Mouse (Mus musculus): ENCODE measurements around the gene Shisa3. TPM values are rescaled to one million over a fixed set of nuclear protein-coding genes. Genes with fewer than 3 reads are reported as not detected.

The Shisa3 gene
- polyA plus RNA-seq (2015; fragmentation: Nextera tagmentation; extraction: Ambion mirVana) = 8.0 and 12.8 TPM in 2 replicates

DNA sequence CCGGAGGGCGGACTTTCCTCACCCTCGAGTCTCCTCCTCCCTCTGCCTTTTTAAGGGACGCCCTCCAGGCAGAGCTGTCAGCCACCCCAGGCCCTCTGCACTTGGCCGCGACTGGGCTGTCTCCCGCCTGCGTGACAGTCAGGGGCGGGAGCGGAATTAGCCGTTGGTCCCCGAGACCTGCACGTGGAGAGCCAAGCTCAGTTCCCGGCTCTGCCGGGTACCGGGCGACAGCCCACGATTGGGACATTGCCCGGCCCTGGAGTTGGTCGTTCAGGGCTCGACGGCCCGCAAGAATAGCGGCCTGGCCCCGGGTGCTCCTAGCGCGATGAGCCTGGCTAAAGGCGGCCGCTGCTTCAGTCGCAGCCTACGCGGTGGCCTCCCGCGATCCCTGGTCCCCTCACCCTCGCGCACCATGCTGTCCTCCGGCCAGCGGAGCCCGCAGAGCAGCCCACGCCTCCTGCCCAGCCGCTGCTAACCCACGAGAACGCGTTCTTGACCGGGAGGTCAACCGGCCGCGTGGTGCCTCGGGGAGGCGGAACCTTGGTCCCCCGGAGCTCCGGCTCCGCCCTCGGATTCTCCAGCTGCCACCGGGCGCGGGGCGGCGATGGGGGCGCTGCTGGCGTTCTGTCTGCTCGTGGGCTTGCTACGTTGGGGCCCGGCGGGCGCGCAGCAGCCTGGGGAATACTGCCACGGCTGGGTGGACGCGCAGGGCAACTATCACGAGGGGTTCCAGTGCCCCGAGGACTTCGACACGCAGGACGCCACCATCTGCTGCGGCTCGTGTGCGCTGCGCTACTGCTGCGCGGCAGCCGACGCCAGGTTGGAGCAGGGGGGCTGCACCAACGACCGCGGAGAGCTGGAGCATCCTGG, at the start of gene Shisa3:
TSS of gene Shisa3 (plus strand) at position 79 of the 870 bp plus-strand sequence.
- Histone ChIP-seq H3K27me3 (peaks cover 79% of the 10 kb centered on the region), H3K4me3 (peak within 1 kb of the TSS; percentile 56), H3K9ac (peak within 1 kb of the TSS; percentile 67), H3K4me2 (replicated peaks) (peak within 1 kb of the TSS; percentile 95), H3K9me3 (no peaks in the 10 kb centered on the region), H3K27ac (peak within 1 kb of the TSS; percentile 52; the same call in 1 of the 2 replicates), H3K4me1 (peaks cover 39% of the 10 kb centered on the region), H3K36me3 (no peaks in the 10 kb centered on the region; the same call in 1 of the 2 replicates)
- ATAC-seq (ENCODE audit: low FRiP score, low read depth) = peak; percentile 74
- under 1% methylated on average over 86 of the region's 86 CpGs for WGBS

DNA sequence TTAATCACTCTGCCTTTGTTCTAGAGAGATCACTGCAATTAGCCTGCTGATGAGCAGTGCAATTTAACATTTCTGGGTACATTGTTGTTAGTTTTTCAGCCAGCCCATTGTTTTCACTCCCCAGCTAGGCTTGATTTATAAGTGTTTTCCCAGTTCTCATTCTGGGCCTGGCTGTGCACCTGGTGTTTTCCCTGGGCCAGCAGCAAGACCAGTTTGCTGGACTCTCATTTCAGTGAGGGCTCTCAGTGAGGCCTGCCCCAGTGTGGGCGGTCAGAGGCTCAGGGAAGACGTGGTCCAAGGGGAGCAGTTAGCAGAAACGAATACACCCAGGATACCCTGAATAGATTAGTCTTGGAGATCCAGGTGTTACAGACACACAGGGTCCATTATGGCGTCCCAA, 49.0 kb upstream of the Shisa3 start:
- no peak overlapping the region for H3K9ac ChIP-seq
- ATAC-seq (ENCODE audit: low FRiP score, low read depth) = no peak
- WGBS = 72% methylated on average over 4 of the region's 4 CpGs
- peaks cover 8% of the 10 kb centered on the region; the same call in 1 of the 2 replicates for H3K27me3 ChIP-seq
- H3K27ac ChIP-seq = no peak overlapping the region
- H3K4me2 ChIP-seq (replicated peaks) = no peak overlapping the region
- H3K4me3 ChIP-seq = no peak overlapping the region
- H3K4me1 ChIP-seq = no peaks in the 10 kb centered on the region
- peaks cover 4% of the 10 kb centered on the region; the same call in 1 of the 2 replicates for H3K9me3 ChIP-seq
- H3K36me3 ChIP-seq = no peaks in the 10 kb centered on the region

DNA sequence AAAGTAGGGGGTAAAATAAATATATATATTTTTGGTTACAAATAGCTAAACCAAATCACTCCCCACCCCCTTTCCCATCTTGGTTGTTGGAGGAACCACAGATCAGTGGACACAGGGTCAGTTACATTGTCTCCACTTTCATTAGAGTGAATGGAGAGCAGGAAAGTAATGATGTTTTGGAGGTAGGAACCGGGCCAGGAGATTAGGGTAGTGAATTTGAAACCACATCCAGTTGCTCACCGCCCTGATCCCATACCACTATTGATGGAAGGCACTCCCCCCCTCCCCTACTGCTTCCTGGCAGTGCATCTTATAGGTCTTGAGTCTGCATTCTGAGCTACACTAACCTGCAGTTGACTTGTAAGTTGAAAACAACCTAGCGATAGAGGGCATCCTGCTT, 48.6 kb upstream of the Shisa3 start:
- ATAC-seq (ENCODE audit: low FRiP score, low read depth) = no peak
- H3K4me2 ChIP-seq (replicated peaks) = no peak overlapping the region
- 79% methylated on average over 3 of the region's 3 CpGs for WGBS
- H3K4me1 ChIP-seq = no peaks in the 10 kb centered on the region
- peaks cover 8% of the 10 kb centered on the region; the same call in 1 of the 2 replicates for H3K27me3 ChIP-seq
- H3K9ac ChIP-seq = no peak overlapping the region
- peaks cover 4% of the 10 kb centered on the region; the same call in 1 of the 2 replicates for H3K9me3 ChIP-seq
- no peaks in the 10 kb centered on the region for H3K36me3 ChIP-seq
- no peak overlapping the region for H3K4me3 ChIP-seq
- H3K27ac ChIP-seq = no peak overlapping the region

DNA sequence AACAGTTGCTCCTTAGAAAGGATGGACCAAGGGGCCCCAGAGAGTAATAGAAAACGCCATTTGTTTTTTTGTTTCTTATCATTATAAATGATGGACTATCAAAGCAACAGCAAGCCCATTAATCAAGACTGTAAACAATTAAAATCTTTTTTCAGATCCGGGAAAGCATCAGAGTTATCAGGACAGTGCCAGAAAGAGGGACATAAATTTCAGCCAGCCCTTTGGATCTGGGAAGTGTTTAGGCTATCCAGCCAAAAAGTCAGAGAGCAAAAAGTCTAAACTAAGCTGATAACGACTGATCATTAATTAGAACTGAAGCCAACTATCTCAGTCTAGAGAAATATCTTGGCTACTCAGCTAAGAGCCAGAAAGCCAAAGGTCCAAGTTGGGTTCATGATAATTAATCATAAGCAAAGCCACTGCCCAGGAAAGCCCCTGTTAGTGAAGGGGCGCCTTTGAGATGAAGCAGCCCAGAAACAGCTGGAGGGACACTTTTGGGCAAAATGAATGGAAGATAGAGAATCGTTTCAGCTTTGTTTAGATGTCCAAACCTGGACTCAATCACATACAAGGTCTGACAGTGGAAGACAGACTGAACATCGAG, 35.0 kb upstream of the Shisa3 start:
- H3K4me1 ChIP-seq = no peaks in the 10 kb centered on the region
- no peak for ATAC-seq (ENCODE audit: low FRiP score, low read depth)
- 46% methylated on average over 6 of the region's 6 CpGs for WGBS

DNA sequence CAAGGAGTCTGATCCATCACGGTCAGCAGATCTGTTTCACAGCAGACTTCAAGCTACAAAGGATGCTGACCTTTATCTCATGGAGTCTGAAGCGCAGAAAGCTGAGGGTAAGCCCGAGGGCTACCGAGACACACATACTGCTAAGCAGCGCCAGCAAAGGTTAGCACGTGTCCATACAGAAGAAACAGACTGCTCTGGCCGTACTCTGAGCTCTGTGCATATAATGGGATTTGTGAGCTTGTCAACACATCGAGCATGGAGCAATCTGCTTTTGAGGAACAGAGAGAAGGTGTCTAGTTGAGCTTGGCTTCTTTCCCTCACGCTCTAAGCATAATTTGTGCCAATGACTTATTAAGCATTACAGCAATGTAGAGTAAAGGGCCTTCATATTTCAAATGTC, 33.6 kb upstream of the Shisa3 start:
- no peak overlapping the region for H3K4me3 ChIP-seq
- H3K4me1 ChIP-seq = no peaks in the 10 kb centered on the region
- 79% methylated on average over 9 of the region's 9 CpGs for WGBS
- H3K9ac ChIP-seq = no peak overlapping the region
- no peaks in the 10 kb centered on the region for H3K9me3 ChIP-seq
- no peak overlapping the region for H3K4me2 ChIP-seq (replicated peaks)
- no peak overlapping the region for H3K27ac ChIP-seq
- no peaks in the 10 kb centered on the region for H3K36me3 ChIP-seq
- no peaks in the 10 kb centered on the region; the same call in 1 of the 2 replicates for H3K27me3 ChIP-seq
- no peak for ATAC-seq (ENCODE audit: low FRiP score, low read depth)

More for the DNA sequence above, 35.0 kb upstream of the Shisa3 start:
- Histone ChIP-seq H3K27ac (no peak overlapping the region), H3K9ac (no peak overlapping the region), H3K4me2 (replicated peaks) (no peak overlapping the region), H3K36me3 (no peaks in the 10 kb centered on the region), H3K27me3 (peaks cover 2% of the 10 kb centered on the region; the same call in 1 of the 2 replicates), H3K9me3 (no peaks in the 10 kb centered on the region), H3K4me3 (no peak overlapping the region)

DNA sequence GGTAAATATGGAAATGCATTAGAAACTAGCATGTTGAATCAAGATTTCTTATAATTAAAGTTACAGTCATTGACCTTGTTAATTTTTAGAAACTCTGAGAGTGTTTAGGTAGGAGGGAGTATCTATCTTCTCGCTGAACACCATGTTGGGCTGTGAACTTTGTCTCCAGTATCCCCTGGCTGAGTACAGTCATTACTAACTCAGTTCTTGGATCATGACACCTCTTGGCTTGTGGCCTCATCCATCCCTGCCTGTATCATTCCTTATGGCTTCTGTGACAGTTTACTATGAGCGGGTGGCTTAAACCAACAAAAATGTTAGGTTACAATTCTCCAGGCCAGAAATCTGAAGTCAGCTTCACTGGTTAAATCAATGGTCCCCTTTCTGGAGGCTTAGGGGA, 32.0 kb upstream of the Shisa3 start:
- H3K27me3 ChIP-seq = no peaks in the 10 kb centered on the region; the same call in 1 of the 2 replicates
- no peak overlapping the region for H3K4me3 ChIP-seq
- no peaks in the 10 kb centered on the region for H3K9me3 ChIP-seq
- H3K27ac ChIP-seq = no peak overlapping the region
- H3K9ac ChIP-seq = no peak overlapping the region
- H3K4me2 ChIP-seq (replicated peaks) = no peak overlapping the region
- ATAC-seq (ENCODE audit: low FRiP score, low read depth) = no peak
- WGBS = 90% methylated on average over 2 of the region's 2 CpGs
- H3K36me3 ChIP-seq = no peaks in the 10 kb centered on the region
- H3K4me1 ChIP-seq = no peaks in the 10 kb centered on the region

DNA sequence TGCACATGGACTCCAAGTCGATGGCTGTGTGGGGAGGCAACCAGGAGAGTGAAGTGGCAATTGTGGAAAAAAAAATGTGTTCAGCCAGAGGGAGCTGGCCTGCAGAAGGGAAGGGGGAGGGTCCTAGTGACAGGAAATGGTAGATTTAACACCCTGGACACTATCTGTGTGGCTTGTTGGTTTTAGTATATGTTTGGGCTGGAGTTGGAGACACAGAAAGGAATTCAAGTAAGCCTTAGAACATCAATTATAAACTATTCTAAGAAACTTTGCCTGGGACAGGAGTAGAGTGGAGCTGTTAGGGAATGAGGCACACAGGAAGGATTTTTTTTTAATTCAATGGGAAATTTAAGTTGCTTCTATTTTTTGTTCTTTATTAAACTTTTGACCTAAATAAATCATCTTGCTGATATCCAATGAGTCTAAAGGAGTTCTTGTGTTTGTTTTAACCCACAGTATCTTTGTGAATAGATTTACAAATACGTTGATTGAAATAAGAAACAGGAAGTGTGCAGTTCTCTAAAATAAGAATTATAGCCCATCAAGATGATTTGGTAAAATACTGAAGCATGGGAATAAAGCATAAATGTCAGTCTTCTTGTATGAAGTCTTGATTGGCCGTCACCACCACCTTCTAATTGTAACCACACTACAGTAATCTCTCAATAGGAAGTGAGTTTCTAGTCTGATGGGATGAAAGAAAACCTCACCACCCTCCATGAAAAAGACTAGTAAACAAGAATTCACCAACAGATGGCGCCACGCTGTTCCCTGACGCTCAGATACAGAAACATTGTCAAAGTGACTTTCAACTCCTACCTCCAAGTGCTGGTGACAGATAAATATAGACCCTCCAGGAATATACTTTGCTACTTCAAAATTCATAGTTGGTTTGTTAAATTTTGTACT, 27.7 kb upstream of the Shisa3 start:
- Histone ChIP-seq H3K4me2 (replicated peaks) (no peak overlapping the region), H3K4me1 (no peaks in the 10 kb centered on the region), H3K9me3 (no peaks in the 10 kb centered on the region), H3K27me3 (no peaks in the 10 kb centered on the region), H3K4me3 (no peak overlapping the region), H3K9ac (no peak overlapping the region), H3K36me3 (no peaks in the 10 kb centered on the region), H3K27ac (no peak overlapping the region)
- WGBS = 44% methylated on average over 6 of the region's 6 CpGs
- ATAC-seq (ENCODE audit: low FRiP score, low read depth) = no peak

DNA sequence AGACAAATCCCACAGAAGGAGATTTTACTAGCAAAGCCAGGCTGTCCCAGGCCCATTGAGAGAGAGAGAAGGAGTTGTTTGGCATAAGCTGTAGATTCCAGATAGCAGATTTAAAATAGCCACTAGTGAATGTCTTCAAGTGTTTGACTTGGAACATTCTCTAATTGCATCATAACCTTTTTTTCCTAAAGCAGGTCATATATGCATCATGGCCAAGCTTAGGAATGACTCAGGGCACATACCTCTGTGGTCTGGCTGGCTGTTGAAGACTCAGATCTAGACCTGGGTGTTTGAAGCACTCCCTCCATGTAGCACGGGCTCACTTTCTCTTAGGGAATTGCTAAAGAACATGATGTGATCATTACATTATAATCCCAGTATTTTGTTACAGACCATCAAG, 12.6 kb upstream of the Shisa3 start:
- H3K9ac ChIP-seq = no peak overlapping the region
- peaks cover 9% of the 10 kb centered on the region for H3K27me3 ChIP-seq
- no peaks in the 10 kb centered on the region for H3K36me3 ChIP-seq
- H3K4me2 ChIP-seq (replicated peaks) = no peak overlapping the region
- H3K4me1 ChIP-seq = peaks cover 11% of the 10 kb centered on the region; the same call in 1 of the 2 replicates
- 66% methylated on average over 1 of the region's 1 CpGs for WGBS
- H3K9me3 ChIP-seq = no peaks in the 10 kb centered on the region
- 0 out of 2 replicates have a peak, but pooled peaks have one; percentile 51 for ATAC-seq (ENCODE audit: low FRiP score, low read depth)
- H3K27ac ChIP-seq = no peak overlapping the region
- H3K4me3 ChIP-seq = no peak overlapping the region

DNA sequence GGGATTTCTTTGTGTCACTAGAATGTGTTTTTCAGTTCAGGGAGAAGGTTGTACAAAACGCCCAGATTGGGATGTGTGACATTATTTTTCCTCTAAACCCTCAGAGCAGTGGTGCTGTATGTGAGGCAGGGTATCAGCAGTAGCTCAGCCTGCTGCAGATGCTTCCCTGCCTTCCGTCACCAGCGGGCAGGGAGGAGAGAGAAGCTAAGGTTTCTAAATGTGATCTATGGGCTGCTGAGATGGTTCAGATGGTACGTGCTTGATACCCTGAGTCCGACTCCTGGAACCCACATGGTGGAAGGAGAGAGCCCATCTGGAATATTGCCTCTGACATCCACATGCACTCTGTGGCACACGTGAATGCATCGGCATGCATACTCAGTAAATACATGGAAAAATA, 12.1 kb upstream of the Shisa3 start:
- H3K9me3 ChIP-seq = no peaks in the 10 kb centered on the region
- no peak overlapping the region for H3K9ac ChIP-seq
- H3K4me3 ChIP-seq = no peak overlapping the region
- H3K27me3 ChIP-seq = peaks cover 10% of the 10 kb centered on the region
- no peak overlapping the region for H3K4me2 ChIP-seq (replicated peaks)
- H3K4me1 ChIP-seq = peaks cover 11% of the 10 kb centered on the region; the same call in 1 of the 2 replicates
- 69% methylated on average over 7 of the region's 7 CpGs for WGBS
- H3K36me3 ChIP-seq = no peaks in the 10 kb centered on the region
- ATAC-seq (ENCODE audit: low FRiP score, low read depth) = no peak
- no peak overlapping the region for H3K27ac ChIP-seq

DNA sequence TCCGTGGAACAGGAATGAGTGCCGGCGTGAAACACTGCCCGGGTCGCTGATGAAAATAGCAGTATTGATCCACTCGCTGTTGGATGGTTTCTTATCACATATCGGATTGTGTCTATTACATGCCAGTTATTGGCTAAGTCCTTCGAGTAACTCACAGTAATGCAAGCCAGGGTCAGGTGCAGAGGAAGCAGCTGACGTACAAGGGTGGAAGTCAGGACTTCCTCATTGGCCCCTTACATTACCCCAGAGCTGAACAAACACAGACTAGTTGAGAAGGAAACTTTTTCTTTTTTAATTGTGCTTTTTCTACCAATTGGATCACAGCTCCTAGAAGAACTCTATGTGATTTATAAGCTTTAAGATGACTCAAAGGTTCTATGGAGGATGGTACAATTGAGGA, 7.7 kb upstream of the Shisa3 start:
- WGBS = 89% methylated on average over 9 of the region's 9 CpGs
- Histone ChIP-seq H3K4me2 (replicated peaks) (no peak overlapping the region), H3K36me3 (no peaks in the 10 kb centered on the region), H3K4me1 (peaks cover 9% of the 10 kb centered on the region; the same call in 1 of the 2 replicates), H3K27ac (no peak overlapping the region), H3K4me3 (no peak overlapping the region), H3K9me3 (no peaks in the 10 kb centered on the region), H3K27me3 (peaks cover 37% of the 10 kb centered on the region), H3K9ac (no peak overlapping the region)
- no peak for ATAC-seq (ENCODE audit: low FRiP score, low read depth)

DNA sequence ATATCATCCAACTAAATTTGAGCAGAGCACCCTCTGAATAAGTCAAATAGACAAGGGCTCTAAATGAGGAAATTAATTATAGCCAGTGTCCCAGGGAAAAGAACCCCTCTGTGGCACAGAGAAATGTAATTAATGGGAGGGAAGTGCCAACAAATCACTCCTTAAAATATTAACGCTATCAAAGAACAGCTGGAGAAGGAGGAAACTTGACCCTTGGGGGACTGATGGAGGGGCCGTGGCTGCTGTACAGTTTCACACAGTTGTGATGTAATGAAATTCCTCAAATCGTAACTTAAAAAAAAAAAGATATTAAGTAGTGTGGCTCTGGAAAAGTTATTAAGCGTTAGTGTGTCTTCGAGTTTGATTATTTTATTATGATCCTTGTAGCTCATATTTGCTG, 1.7 kb upstream of the Shisa3 start:
- 8% methylated on average over 5 of the region's 5 CpGs for WGBS
- Histone ChIP-seq H3K36me3 (no peaks in the 10 kb centered on the region), H3K4me3 (no peak overlapping the region), H3K9me3 (no peaks in the 10 kb centered on the region), H3K27ac (no peak overlapping the region), H3K4me1 (peaks cover 39% of the 10 kb centered on the region), H3K27me3 (peaks cover 78% of the 10 kb centered on the region), H3K4me2 (replicated peaks) (no peak overlapping the region), H3K9ac (no peak overlapping the region)
- no peak for ATAC-seq (ENCODE audit: low FRiP score, low read depth)

Measured in limb, embryonic 13.5 days (tissue).